Mouse (Mus musculus): Measurements from ENCODE around the gene Gm20388. TPM values are rescaled to one million over a fixed set of nuclear protein-coding genes. Genes with fewer than 3 reads are reported as not detected.

The Gm20388 gene
- polyA plus RNA-seq, 2 experiments = 8.5 TPM; not detected in 1

DNA sequence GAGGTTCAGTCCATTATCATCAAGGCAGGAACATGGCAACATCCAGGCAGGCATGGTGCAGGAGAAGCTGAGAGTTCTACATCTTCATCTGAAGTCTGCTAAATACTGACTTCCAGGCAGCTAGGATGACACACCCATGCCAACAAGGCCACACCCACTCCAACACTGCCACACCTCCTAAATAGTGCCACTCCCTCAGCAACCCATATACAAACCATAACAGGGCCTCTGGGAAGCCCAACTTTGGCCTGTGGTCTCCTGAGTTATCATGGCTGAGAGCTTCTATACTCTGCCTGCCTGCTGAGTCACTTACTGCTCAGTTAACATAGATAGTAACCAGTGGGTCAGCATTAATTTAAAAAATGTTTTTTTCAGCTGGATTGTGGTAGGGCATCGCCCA lies 37.5 kb upstream of the Gm20388 start:
- Histone ChIP-seq H3K4me3 (ENCODE audit: insufficient read depth in 1 of 2, low read depth in 2 of 2, low read length in 2 of 2) (no peak overlapping the region), H3K36me3 (replicated peaks; ENCODE audit: control insufficient read depth, insufficient read depth, low read depth) (peaks cover 5% of the 10 kb centered on the region), H3K27me3 (ENCODE audit: control insufficient read depth, insufficient read depth, low read length) (no peaks in the 10 kb centered on the region), H3K9me3 (ENCODE audit: control insufficient read depth, low read length) (peaks cover 7% of the 10 kb centered on the region), H3K27ac (no peak overlapping the region; the same call in 1 of the 2 replicates), H3K4me1 (replicated peaks; ENCODE audit: control insufficient read depth in 2 of 2, insufficient read depth in 2 of 2, low read length in 1 of 2) (peaks cover 0 to 7% of the 10 kb centered on the region in 2 experiments; a peak in 2 of 4 replicates), H3K4me2 (ENCODE audit: low read depth) (no peak overlapping the region), H3K9ac (replicated peaks) (no peak overlapping the region)
- peak in 1 of 3 experiments; percentile 65 for DNase-seq (ENCODE audit: low read depth in 3 of 3, low spot score in 3 of 3)
- TF ChIP-seq CTCF (IDR thresholded peaks at IDR 0.05; ENCODE audit: low read depth) (no peak), EP300 (IDR thresholded peaks at IDR 0.05; ENCODE audit: low read depth) (no peak)
- WGBS (ENCODE audit: insufficient replicate concordance) = 84% methylated on average over 1 of the region's 1 CpGs
- peak; percentile 77 for ATAC-seq (ENCODE audit: insufficient read depth)

DNA sequence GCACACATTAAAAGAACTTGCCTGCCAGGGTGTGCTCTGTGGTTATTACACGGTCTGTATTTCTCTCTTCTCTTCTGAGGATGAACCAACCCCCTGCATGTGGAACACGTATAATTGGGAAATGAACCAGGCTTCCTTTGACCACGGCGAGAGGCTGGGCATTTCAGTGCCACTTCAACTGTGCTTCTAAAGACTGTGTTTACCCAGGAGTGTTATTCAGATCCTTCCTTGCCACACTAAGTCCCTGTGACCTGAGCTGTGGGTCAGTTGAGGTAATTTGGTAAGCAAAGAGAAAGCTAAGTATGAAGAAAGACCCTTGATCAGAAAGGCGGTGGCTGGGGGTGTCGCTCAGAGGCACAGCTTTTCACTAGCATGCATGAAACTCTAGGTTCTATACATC lies 29.3 kb upstream of the Gm20388 start:
- ATAC-seq (ENCODE audit: insufficient read depth) (no peak), DNase-seq (ENCODE audit: low read depth in 3 of 3, low spot score in 3 of 3) (no peak)
- WGBS (ENCODE audit: insufficient replicate concordance) = 57% methylated on average over 6 of the region's 6 CpGs
- Histone ChIP-seq H3K9me3 (ENCODE audit: control insufficient read depth, low read length) (no peaks in the 10 kb centered on the region), H3K27ac (no peak overlapping the region), H3K27me3 (ENCODE audit: control insufficient read depth, insufficient read depth, low read length) (no peaks in the 10 kb centered on the region), H3K4me2 (ENCODE audit: low read depth) (no peak overlapping the region), H3K4me1 (replicated peaks; ENCODE audit: control insufficient read depth in 2 of 2, insufficient read depth in 2 of 2, low read length in 1 of 2) (peaks cover 0 to 5% of the 10 kb centered on the region in 2 experiments; a peak in 2 of 4 replicates), H3K36me3 (replicated peaks; ENCODE audit: control insufficient read depth, insufficient read depth, low read depth) (no peaks in the 10 kb centered on the region), H3K4me3 (ENCODE audit: insufficient read depth in 1 of 2, low read depth in 2 of 2, low read length in 2 of 2) (no peak overlapping the region), H3K9ac (replicated peaks) (no peak overlapping the region)
- no peak for TF ChIP-seq CTCF (IDR thresholded peaks at IDR 0.05; ENCODE audit: low read depth)
- TF ChIP-seq EP300 (IDR thresholded peaks at IDR 0.05; ENCODE audit: low read depth) = no peak

DNA sequence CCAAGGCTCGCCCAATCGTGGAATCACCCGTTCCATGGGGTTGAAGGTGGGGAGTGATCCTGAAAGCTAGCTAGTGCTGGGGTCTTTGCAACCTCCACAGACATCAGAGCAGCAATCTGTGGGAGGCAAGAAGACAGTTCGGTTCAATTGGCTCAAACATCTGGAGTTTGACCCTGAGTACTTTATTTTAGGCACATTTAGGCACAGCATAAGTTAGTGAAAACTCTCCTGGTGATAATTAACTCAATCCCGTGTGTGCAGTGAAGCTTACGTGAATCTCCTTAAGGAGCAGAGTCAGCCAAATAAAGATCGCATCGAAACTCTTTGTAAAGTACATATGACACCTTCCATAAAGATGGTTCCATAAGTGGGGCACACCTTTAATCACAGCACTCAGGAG lies 28.7 kb upstream of the Gm20388 start:
- TF ChIP-seq EP300 (IDR thresholded peaks at IDR 0.05; ENCODE audit: low read depth) = no peak
- no peak for TF ChIP-seq CTCF (IDR thresholded peaks at IDR 0.05; ENCODE audit: low read depth)
- Histone ChIP-seq H3K4me1 (replicated peaks; ENCODE audit: control insufficient read depth in 2 of 2, insufficient read depth in 2 of 2, low read length in 1 of 2) (peaks cover 0 to 5% of the 10 kb centered on the region in 2 experiments; a peak in 2 of 4 replicates), H3K27me3 (ENCODE audit: control insufficient read depth, insufficient read depth, low read length) (no peaks in the 10 kb centered on the region), H3K36me3 (replicated peaks; ENCODE audit: control insufficient read depth, insufficient read depth, low read depth) (no peaks in the 10 kb centered on the region), H3K4me2 (ENCODE audit: low read depth) (no peak overlapping the region), H3K4me3 (ENCODE audit: insufficient read depth in 1 of 2, low read depth in 2 of 2, low read length in 2 of 2) (no peak overlapping the region), H3K9ac (replicated peaks) (no peak overlapping the region), H3K27ac (no peak overlapping the region), H3K9me3 (ENCODE audit: control insufficient read depth, low read length) (no peaks in the 10 kb centered on the region)
- no peak for ATAC-seq (ENCODE audit: insufficient read depth)
- WGBS (ENCODE audit: insufficient replicate concordance) = 57% methylated on average over 8 of the region's 8 CpGs
- DNase-seq (ENCODE audit: low read depth in 3 of 3, low spot score in 3 of 3) = no peak

GRCm38 (mm10) chr8:119883281-119883680 lies 27.4 kb upstream of the Gm20388 start:
- DNase-seq (ENCODE audit: low read depth in 3 of 3, low spot score in 3 of 3) = no peak
- H3K4me3 ChIP-seq (ENCODE audit: insufficient read depth in 1 of 2, low read depth in 2 of 2, low read length in 2 of 2) = no peak overlapping the region
- TF ChIP-seq EP300 (IDR thresholded peaks at IDR 0.05; ENCODE audit: low read depth) (no peak), CTCF (IDR thresholded peaks at IDR 0.05; ENCODE audit: low read depth) (no peak)
- ATAC-seq (ENCODE audit: insufficient read depth) = no peak
- H3K4me2 ChIP-seq (ENCODE audit: low read depth) = no peak overlapping the region
- no peaks in the 10 kb centered on the region for H3K36me3 ChIP-seq (replicated peaks; ENCODE audit: control insufficient read depth, insufficient read depth, low read depth)
- H3K4me1 ChIP-seq (replicated peaks; ENCODE audit: control insufficient read depth in 2 of 2, insufficient read depth in 2 of 2, low read length in 1 of 2) = peaks cover 0 to 5% of the 10 kb centered on the region in 2 experiments; a peak in 2 of 4 replicates
- 78% methylated on average over 7 of the region's 7 CpGs for WGBS (ENCODE audit: insufficient replicate concordance)
- H3K9ac ChIP-seq (replicated peaks) = no peak overlapping the region
- H3K27me3 ChIP-seq (ENCODE audit: control insufficient read depth, insufficient read depth, low read length) = no peaks in the 10 kb centered on the region
- H3K27ac ChIP-seq = no peak overlapping the region
- H3K9me3 ChIP-seq (ENCODE audit: control insufficient read depth, low read length) = no peaks in the 10 kb centered on the region

GRCm38 (mm10) chr8:119885612-119886011 lies 25.0 kb upstream of the Gm20388 start:
- TF ChIP-seq EP300 (IDR thresholded peaks at IDR 0.05; ENCODE audit: low read depth) (no peak), CTCF (IDR thresholded peaks at IDR 0.05; ENCODE audit: low read depth) (no peak)
- Histone ChIP-seq H3K27me3 (ENCODE audit: control insufficient read depth, insufficient read depth, low read length) (no peaks in the 10 kb centered on the region), H3K4me2 (ENCODE audit: low read depth) (no peak overlapping the region), H3K4me1 (replicated peaks; ENCODE audit: control insufficient read depth in 2 of 2, insufficient read depth in 2 of 2, low read length in 1 of 2) (peaks cover 0 to 5% of the 10 kb centered on the region in 2 experiments; a peak in 2 of 4 replicates), H3K9ac (replicated peaks) (no peak overlapping the region), H3K9me3 (ENCODE audit: control insufficient read depth, low read length) (no peaks in the 10 kb centered on the region), H3K4me3 (ENCODE audit: insufficient read depth in 1 of 2, low read depth in 2 of 2, low read length in 2 of 2) (no peak overlapping the region), H3K27ac (no peak overlapping the region), H3K36me3 (replicated peaks; ENCODE audit: control insufficient read depth, insufficient read depth, low read depth) (no peaks in the 10 kb centered on the region)
- 42% methylated on average over 3 of the region's 3 CpGs for WGBS (ENCODE audit: insufficient replicate concordance)
- DNase-seq (ENCODE audit: low read depth in 3 of 3, low spot score in 3 of 3) = no peak
- ATAC-seq (ENCODE audit: insufficient read depth) = peak; percentile 65

All from liver, embryonic 14.5 days (tissue).